Mouse (Mus musculus) heart, embryonic 10.5 days (tissue): ENCODE data around the gene Adgra1. TPM values are rescaled to one million over a fixed set of nuclear protein-coding genes. Genes with fewer than 3 reads are reported as not detected.

Experiments used
- DNase-seq: peaks from one replicate; pipeline ENCODE4 v3.0.0-alpha.2; 2017; ENCODE audit warnings: low spot score
- H3K27ac ChIP-seq: fragments of 300-500 bp; sonication (generic); 2 replicates; pipeline ENCODE4 v1.5.1; 2016; ENCODE audit warnings: mild to moderate bottlenecking
- H3K27me3 ChIP-seq: fragments of 300-500 bp; sonication (generic); 2 replicates; pipeline ENCODE4 v1.6.1; 2016; ENCODE audit warnings: mild to moderate bottlenecking; ENCODE audit not compliant: poor library complexity, insufficient read depth, severe bottlenecking
- H3K36me3 ChIP-seq: fragments of 300-500 bp; sonication (generic); 2 replicates; pipeline ENCODE4 v1.6.1; 2016; ENCODE audit warnings: mild to moderate bottlenecking, moderate library complexity
- H3K4me1 ChIP-seq: fragments of 300-500 bp; sonication (generic); 2 replicates; pipeline ENCODE4 v1.6.1; 2016; ENCODE audit warnings: mild to moderate bottlenecking
- H3K4me3 ChIP-seq: fragments of 300-500 bp; sonication (generic); 2 replicates; pipeline ENCODE4 v1.5.1; 2016; ENCODE audit warnings: mild to moderate bottlenecking, moderate library complexity
- H3K9me3 ChIP-seq: fragments of 300-500 bp; sonication (generic); 2 replicates; pipeline ENCODE4 v1.6.1; 2016; ENCODE audit warnings: mild to moderate bottlenecking, moderate library complexity
- WGBS: fragments of 180-500 bp; shearing (Covaris S2); methylation state at CpG from one replicate; pipeline ENCODE4 v1.1.7; 2016; 5-methylcytosine and 5-hydroxymethylcytosine counted together
- polyA plus RNA-seq: library from polyadenylated mRNA; unstranded; fragments of >200 nt; fragmentation: Nextera tagmentation; extraction: Ambion mirVana; gene quantifications from 2 replicates; pipeline ENCODE4 v1.2.1, GENCODE M21; 2016

The Adgra1 gene
- polyA plus RNA-seq, 1 experiment from 2014 or later: 0.24 TPM

- DNase-seq: no peak
- Histone ChIP-seq H3K27ac (no peak overlapping the region), H3K9me3 (no peaks in the 10 kb centered on the region), H3K4me3 (no peak overlapping the region), H3K27me3 (peaks cover 83% of the 10 kb centered on the region), H3K36me3 (no peaks in the 10 kb centered on the region), H3K4me1 (peaks cover 7% of the 10 kb centered on the region)
- 71% methylated on average over 7 of the region's 7 CpGs for WGBS
Observed at GRCm38 (mm10) chr7:139899505-139899904, 65.5 kb downstream of the Adgra1 start.

DNA sequence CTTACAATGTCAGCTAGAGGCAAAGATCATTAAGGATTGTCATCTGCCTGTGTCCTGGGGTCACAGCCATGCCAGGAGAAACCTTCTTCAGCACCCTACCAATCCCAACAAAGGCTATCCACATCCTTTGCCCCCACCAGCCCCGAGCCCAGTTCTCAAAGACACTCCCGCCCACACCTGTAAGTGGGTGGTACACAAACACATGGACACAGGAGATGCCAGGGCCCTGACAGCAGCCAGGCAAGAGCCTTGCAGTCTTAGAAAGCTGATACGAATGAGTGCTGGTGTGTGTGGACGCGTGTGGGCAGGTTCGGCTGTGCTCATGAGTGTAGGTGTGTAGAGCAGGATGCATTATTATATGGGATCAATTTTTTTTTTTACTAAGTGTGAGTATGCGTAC lies 66.5 kb downstream of the Adgra1 start:
- H3K9me3 ChIP-seq: no peaks in the 10 kb centered on the region
- no peak for DNase-seq
- no peaks in the 10 kb centered on the region for H3K36me3 ChIP-seq
- no peak overlapping the region for H3K4me3 ChIP-seq
- no peaks in the 10 kb centered on the region for H3K4me1 ChIP-seq
- peaks cover 83% of the 10 kb centered on the region for H3K27me3 ChIP-seq
- WGBS: 84% methylated on average over 7 of the region's 7 CpGs
- no peak overlapping the region for H3K27ac ChIP-seq

- Histone ChIP-seq H3K4me3 (no peak overlapping the region), H3K27ac (no peak overlapping the region), H3K9me3 (no peaks in the 10 kb centered on the region), H3K36me3 (no peaks in the 10 kb centered on the region), H3K4me1 (peaks cover 4% of the 10 kb centered on the region), H3K27me3 (peaks cover 81% of the 10 kb centered on the region)
- 83% methylated on average over 6 of the region's 6 CpGs for WGBS
- DNase-seq: no peak
Observed at GRCm38 (mm10) chr7:139900896-139901295, 66.9 kb downstream of the Adgra1 start.

DNA sequence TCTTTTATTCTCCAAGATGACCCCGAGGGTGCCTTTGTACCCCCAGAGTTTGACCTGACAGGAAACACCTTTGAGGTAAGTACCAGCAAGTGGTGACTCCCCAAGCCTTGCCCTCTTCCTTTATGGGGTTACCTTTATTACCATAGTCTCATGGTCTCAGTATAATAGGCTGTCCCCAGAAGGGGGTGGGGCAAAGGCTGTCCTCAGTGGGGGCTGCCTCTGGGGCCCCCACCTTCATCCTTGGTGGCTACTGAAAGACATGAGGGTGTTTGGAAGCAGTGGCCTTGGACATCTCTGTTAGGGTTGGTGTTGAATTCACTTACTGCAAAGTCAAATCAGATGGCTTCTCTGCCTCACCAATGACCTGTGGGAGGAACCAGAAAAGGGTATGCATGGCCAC lies 68.0 kb downstream of the Adgra1 start:
- Histone ChIP-seq H3K27ac (no peak overlapping the region), H3K9me3 (no peaks in the 10 kb centered on the region), H3K4me3 (no peak overlapping the region), H3K27me3 (peaks cover 70% of the 10 kb centered on the region), H3K4me1 (peaks cover 14% of the 10 kb centered on the region), H3K36me3 (no peaks in the 10 kb centered on the region)
- 48% methylated on average over 1 of the region's 1 CpGs for WGBS
- no peak for DNase-seq

GRCm38 (mm10) chr7:139905261-139905660 lies 71.3 kb downstream of the Adgra1 start:
- H3K4me1 ChIP-seq: peaks cover 24% of the 10 kb centered on the region
- no peaks in the 10 kb centered on the region for H3K36me3 ChIP-seq
- DNase-seq: no peak
- WGBS: 26% methylated on average over 6 of the region's 6 CpGs
- H3K4me3 ChIP-seq: peak overlapping the region; percentile 12; the same call in 1 of the 2 replicates
- H3K9me3 ChIP-seq: no peaks in the 10 kb centered on the region
- no peak overlapping the region for H3K27ac ChIP-seq
- peaks cover 54% of the 10 kb centered on the region for H3K27me3 ChIP-seq

DNA sequence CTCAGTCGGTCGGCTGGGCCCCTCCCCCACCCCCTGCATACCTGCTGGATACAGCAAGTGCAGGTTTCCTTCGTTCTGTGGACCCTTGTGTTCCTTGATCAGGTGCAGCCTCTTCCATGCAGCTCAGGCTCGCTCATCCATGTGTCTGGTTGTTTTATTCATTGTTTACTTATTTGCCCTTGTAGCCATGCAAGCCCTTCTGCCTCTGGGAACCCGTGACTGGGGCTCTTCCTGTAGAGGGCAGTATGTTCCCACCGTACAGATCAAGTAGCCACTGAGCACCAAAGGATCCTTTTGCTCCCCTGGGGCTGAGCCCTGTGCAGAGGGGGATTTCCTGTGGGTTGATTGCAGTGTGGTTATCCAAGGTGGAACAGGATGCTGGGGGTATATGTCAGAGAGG lies 71.7 kb downstream of the Adgra1 start:
- Histone ChIP-seq H3K27ac (no peak overlapping the region), H3K27me3 (peaks cover 58% of the 10 kb centered on the region), H3K4me1 (peaks cover 28% of the 10 kb centered on the region), H3K4me3 (peak overlapping the region; percentile 12; the same call in 1 of the 2 replicates), H3K36me3 (no peaks in the 10 kb centered on the region), H3K9me3 (no peaks in the 10 kb centered on the region)
- DNase-seq: no peak
- WGBS: 8% methylated on average over 6 of the region's 6 CpGs

DNA sequence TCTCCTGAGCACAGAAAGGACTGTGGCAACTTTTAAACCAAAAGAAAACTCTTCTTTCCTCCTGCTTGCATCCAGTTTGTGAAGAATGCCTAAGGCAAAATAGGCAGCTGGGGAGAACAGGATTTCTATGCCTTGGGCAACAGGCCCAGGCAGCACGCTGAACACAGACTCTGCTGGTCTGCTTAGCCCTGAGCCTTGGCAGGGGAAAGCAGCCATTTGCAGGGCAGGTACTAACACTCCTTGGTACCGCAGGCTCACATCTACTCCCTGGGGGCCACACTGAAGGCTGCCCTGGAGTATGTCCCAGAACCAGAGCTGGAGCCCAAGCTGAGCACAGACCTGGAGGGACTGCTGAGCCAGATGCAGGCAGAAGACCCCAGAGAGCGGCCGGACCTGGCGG lies 74.2 kb downstream of the Adgra1 start:
- H3K4me3 ChIP-seq: no peak overlapping the region
- no peaks in the 10 kb centered on the region for H3K9me3 ChIP-seq
- H3K36me3 ChIP-seq: no peaks in the 10 kb centered on the region
- H3K27me3 ChIP-seq: peaks cover 58% of the 10 kb centered on the region
- peaks cover 32% of the 10 kb centered on the region for H3K4me1 ChIP-seq
- H3K27ac ChIP-seq: peak overlapping the region; percentile 29; the same call in 1 of the 2 replicates
- WGBS: 75% methylated on average over 5 of the region's 5 CpGs
- no peak for DNase-seq

- WGBS: 38% methylated on average over 6 of the region's 6 CpGs
- H3K27me3 ChIP-seq: peaks cover 66% of the 10 kb centered on the region
- no peak overlapping the region for H3K4me3 ChIP-seq
- peaks cover 38% of the 10 kb centered on the region for H3K4me1 ChIP-seq
- H3K27ac ChIP-seq: no peak overlapping the region
- H3K36me3 ChIP-seq: no peaks in the 10 kb centered on the region
- no peaks in the 10 kb centered on the region for H3K9me3 ChIP-seq
- no peak for DNase-seq
Observed at GRCm38 (mm10) chr7:139909469-139909868, 75.5 kb downstream of the Adgra1 start.

DNA sequence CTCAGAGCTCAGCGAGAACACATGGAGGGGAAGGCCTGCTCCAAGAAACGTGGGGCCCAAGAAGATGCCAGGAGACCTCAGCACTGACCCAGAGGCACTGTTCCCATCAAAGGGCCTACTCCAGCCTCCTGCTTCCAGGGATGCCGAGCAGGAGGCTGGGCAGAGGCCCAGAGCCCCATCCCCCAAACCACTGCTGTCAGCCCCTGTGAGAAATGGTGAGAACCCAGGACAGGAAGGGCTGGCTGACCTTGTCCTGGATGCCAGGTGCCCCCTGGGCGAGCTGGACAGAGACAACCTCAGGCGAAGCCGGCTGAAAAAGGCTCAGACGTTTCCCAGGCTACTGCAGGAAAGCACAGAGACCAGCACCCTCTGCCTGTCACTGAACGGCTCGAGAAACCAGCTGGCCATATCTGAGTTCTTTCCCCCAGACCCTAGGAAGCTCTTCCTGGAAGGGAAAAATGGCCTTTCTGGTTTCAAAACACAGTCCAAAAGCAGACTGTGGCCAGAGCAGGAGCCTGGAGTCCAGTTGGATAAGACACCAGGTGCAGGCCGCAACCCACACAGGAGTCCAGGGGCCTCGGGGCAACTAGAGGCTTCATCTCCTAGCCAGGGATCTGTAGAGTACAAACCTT lies 76.3 kb downstream of the Adgra1 start:
- no peak for DNase-seq
- whole genome bisulfite sequencing: 46% methylated on average over 11 of the region's 11 CpGs
- H3K27me3 ChIP-seq: peaks cover 66% of the 10 kb centered on the region
- H3K4me1 ChIP-seq: peaks cover 42% of the 10 kb centered on the region
- no peak overlapping the region for H3K4me3 ChIP-seq
- peak overlapping the region; percentile 22; the same call in 1 of the 2 replicates for H3K27ac ChIP-seq
- no peaks in the 10 kb centered on the region for H3K9me3 ChIP-seq
- no peaks in the 10 kb centered on the region for H3K36me3 ChIP-seq

- H3K27me3 ChIP-seq: peaks cover 95% of the 10 kb centered on the region
- no peak overlapping the region for H3K27ac ChIP-seq
- peaks cover 30% of the 10 kb centered on the region for H3K4me1 ChIP-seq
- peak overlapping the region; percentile 54 for H3K4me3 ChIP-seq
- H3K36me3 ChIP-seq: no peaks in the 10 kb centered on the region
- DNase-seq: no peak
- H3K9me3 ChIP-seq: no peaks in the 10 kb centered on the region
- WGBS: 8% methylated on average over 29 of the region's 29 CpGs
Observed at GRCm38 (mm10) chr7:139914141-139915047, 80.4 kb downstream of the Adgra1 start.

DNA sequence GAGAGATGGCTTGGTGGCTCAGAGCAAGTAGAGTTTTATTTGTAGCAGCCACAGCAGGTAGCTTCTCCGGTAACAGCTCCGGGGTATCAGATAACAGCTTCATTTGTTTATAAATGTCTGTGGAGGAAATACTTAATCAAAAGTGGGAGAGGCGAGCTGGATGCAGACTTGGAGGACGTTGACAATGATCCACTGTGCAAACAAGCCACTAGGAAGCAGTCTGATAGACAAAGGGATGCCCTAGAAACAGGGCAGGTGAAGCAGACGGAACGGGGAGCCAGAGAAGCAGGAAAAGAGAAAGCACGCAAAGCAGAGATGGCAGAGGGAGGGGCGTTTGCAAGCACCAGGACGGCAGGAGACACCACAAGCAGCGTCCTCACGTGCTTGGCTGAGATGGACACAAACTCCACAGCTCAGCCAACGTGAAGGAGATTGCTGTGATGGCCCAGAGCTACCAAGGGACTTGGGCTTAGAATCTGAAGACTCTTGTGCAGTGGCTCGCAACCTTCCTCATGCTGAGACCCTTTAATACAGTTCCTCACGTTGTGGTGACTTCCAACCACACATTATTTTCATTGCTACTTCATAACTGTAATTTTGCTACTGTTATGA lies 81.8 kb downstream of the Adgra1 start:
- 8% methylated on average over 14 of the region's 14 CpGs for WGBS

DNA sequence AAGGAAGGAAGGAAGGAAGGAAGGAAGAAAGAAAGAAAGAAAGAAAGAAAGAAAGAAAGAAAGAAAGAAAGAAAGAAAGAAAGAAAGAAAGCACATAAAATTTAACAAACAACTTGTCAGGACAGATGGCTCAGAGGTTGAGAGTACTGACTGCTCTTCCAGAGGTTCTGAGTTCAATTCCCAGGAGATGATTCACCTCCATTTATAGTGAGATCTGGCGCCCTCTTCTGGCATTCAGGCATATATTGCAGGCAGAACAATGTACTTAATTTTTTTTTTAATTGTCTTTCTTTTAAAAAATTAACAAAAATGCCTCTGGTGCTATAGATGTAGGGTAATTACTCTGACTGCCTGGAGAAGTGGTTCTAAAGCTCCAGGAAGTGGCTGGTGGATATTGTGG lies 82.4 kb downstream of the Adgra1 start:
- WGBS: 0% methylated on average over 1 of the region's 1 CpGs
- Histone ChIP-seq H3K9me3 (no peaks in the 10 kb centered on the region), H3K4me3 (no peak overlapping the region), H3K4me1 (peaks cover 15% of the 10 kb centered on the region), H3K27me3 (peaks cover 99% of the 10 kb centered on the region), H3K27ac (no peak overlapping the region), H3K36me3 (no peaks in the 10 kb centered on the region)
- DNase-seq: no peak

More for the DNA sequence above, 81.8 kb downstream of the Adgra1 start:
- Histone ChIP-seq H3K4me1 (peaks cover 18% of the 10 kb centered on the region), H3K36me3 (no peaks in the 10 kb centered on the region), H3K4me3 (peak overlapping the region; percentile 19; the same call in 1 of the 2 replicates), H3K9me3 (no peaks in the 10 kb centered on the region), H3K27ac (no peak overlapping the region), H3K27me3 (peaks cover 99% of the 10 kb centered on the region)
- DNase-seq: no peak

GRCm38 (mm10) chr7:139918262-139918661 lies 84.3 kb downstream of the Adgra1 start:
- WGBS: 70% methylated on average over 4 of the region's 4 CpGs
- DNase-seq: no peak
- H3K27me3 ChIP-seq: peaks cover 95% of the 10 kb centered on the region

More at GRCm38 (mm10) chr7:139918262-139918661, 84.3 kb downstream of the Adgra1 start:
- H3K9me3 ChIP-seq: no peaks in the 10 kb centered on the region
- no peaks in the 10 kb centered on the region for H3K36me3 ChIP-seq
- H3K27ac ChIP-seq: no peak overlapping the region
- H3K4me1 ChIP-seq: peaks cover 15% of the 10 kb centered on the region
- no peak overlapping the region for H3K4me3 ChIP-seq
